Mouse (Mus musculus) spleen, postnatal 4 days (tissue): ENCODE measurements around the gene Fam234a.
"Not testable (repeated sequence)": the region's sequence is repeated elsewhere in the genome, so short reads cannot be mapped to it uniquely, and the experiment has no call there.

Experiments used
- DNase-seq, 2 experiments: peaks; one replicate each; pipeline ENCODE4 v3.0.0; 2022; ENCODE audit warnings: low spot score in 2 of 2

Fam234a gene

DNA sequence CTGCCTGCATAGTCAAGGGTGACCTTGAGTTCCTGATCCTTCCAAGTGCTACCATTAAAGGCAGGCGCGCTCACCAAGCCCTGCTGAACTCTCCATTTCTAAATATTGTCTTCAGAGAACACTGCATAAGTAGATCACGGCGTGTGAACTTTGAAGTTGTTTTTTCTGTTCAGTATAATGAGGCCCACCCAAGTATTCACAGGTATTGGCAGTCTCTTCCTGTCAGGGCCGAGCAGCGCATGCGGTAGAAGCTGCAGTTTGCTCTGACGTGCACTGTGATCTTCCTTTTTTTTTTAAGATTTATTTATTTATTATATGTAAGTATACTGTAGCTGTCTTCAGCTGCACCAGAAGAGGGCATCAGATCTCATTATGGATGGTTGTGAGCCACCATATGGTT lies 9.7 kb downstream of the Fam234a start:
- DNase-seq: no peak

DNA sequence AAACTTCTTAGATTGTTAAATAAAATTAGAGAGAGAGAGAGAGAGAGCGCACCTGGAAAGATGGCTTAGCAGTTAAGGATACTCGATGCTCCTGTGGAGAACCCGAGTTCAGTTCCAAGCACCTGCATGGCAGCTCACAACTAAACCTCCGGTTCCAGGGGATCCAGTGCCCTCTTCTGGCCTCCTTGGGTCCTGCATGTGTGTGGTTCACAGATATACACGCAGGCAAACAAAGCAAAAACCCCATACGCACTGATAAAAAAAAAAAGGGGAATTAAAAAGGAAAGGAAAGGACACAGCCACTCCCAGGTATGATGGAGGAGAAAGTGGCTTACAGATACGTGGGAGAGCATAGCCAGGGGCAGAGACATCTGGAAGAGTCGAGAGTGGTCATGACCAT lies 11.2 kb downstream of the Fam234a start:
- no peak for DNase-seq

DNA sequence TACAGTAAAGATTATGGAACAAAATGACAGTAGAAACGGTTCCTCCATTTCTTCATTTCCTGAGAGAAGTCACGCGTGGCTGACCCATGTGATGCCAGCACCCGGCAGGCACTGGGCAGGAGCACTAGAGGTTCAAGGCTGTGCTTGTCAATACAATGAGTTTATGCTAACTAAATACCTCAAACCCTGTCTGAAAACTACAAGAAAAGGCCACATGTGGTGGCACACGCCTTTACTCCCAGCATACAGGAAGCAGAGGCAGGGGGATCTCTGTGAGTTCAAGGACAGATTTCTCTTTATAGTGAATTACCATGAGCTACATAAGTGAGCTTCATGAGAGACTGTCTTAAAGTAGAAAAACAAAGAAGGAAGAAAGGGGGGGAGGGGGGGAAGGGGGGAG lies 12.9 kb downstream of the Fam234a start:
- no peak for DNase-seq

DNA sequence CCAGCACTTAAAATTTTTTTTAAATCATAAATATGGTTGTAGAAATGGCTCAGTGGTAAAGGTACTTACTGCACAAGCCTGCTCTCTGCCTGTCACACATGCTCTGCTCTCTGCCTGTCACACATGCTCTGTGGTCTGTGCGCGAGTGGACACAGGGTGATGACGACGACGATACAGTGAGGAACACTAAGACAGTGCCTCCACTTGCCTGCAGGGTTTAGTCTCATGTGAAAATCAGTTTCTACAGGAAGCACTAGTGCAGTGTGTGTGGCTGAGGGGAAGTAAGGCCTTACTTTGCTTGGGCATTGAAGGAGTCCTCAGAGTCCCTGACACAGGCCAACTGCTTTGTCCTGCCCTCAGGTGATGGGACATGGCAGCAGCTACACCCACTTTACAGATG lies 14.3 kb downstream of the Fam234a start:
- no peak for DNase-seq

DNA sequence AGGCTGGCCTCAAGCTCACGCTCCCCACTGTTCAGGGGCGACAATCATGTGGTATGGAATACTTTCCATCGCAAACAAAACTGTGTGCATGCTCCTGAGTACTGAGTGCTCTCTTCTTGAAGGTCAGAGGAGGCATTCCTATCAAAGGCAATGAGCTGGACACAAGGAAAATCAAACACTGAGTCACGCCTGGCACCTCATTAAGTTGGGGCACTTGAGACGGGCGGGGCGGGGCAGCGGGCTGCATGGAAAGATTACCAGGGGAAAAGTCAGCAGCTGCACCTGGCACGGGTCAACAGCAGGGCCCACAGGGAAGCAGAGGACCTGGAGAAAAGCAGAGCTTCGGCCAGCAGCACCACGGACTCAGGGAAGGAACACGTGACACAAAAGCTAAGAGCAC lies 18.9 kb downstream of the Fam234a start:
- DNase-seq: no peak

DNA sequence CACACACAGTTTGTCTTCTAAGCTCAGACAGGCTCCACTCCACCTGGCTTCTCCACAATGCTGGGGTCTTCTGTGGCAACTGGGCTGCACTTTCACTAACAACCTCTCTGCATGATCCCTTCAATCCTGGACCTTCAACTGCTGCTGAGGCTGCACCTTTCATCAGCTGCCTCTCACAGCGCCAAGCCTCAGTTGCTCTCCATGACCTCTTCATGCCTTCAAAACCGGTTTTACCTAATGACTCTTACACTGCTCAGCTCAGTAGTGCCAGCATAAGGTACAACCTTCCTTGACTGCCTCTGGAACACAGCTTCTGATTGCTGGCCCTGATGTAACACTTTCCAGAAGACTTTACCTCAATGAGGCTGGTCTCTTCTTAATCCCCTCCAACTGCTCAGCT lies 22.5 kb downstream of the Fam234a start:
- DNase-seq: no peak

DNA sequence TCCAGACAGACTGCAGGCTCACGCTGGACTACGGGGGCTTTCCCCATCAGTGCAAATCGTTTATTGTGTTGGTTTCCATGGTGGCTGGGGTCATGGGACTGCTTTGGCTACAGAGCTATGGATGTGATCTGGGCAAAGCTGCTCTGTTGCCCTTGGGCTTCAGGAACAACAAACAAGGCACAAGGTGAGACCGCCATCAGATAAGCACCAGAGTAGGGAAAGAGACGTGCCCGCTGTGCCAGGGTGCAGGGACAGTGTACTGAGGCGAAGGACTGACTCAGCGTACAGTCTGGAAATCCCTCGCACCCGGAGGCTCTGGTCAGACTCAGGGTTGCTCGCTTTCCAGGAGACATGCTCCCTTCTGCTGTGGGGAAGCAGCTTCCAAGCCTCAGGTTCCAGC lies 31.4 kb downstream of the Fam234a start:
- no peak for DNase-seq

DNA sequence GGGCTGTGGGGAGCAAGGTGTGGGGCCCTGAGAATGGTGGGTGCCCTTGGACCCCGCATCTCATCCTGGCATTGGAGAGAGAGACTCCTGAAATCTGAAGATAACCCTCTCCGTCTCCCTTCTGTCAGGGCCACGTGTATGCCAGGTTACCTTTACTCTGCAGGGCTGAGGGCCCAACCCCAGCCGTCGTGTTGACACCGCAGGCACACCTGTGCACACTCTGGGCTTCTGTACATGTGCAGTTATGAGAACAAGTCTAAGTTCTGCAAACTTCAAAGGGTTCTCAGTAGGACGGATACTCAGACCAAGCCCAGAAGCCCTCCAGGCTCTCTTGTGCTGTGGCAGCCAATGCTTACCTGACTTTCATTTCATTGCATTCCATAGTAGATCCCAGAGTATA lies 31.8 kb downstream of the Fam234a start:
- no peak for DNase-seq

DNA sequence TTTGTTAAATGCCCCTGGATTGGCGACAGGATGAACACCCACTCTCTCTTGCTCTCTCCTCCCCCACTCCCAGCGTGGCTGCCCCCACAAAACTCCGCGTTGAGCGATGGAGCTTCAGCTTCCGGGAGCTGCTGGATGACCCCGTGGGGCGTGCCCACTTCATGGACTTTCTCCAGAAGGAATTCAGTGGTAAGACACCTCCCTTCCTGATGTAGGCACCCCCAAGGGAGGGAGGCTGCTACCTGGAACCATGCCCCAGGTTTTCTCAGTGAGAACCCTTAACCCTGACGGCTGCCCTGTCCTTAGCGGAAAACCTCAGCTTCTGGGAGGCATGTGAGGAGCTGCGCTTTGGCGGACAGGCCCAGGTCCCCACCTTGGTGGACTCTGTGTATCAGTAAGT lies 36.4 kb downstream of the Fam234a start, which contains the start of gene Arhgdig:
TSS of gene Arhgdig (minus strand) at position 101 of the 400 bp plus-strand sequence.
- DNase-seq: no peak

DNA sequence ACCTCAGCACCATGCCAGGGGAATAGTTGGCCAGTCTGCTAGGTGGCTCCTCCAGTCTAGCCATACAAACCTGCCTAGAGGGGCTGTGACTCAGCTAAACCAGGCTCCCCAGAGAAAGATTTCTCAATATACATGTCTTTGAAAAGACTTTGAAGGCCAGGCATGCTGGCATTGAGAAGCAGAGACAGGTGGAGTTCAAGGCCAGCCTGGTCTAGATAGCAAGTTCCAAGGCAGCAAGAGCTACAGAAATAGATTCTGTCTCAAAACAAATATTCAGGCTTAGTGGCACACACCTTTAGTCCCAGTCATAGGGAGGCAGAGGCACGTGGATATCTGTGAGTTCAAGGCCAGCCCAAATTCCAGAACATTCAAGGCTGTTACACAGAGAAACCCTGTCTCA lies 37.6 kb downstream of the Fam234a start:
- no peak for DNase-seq

DNA sequence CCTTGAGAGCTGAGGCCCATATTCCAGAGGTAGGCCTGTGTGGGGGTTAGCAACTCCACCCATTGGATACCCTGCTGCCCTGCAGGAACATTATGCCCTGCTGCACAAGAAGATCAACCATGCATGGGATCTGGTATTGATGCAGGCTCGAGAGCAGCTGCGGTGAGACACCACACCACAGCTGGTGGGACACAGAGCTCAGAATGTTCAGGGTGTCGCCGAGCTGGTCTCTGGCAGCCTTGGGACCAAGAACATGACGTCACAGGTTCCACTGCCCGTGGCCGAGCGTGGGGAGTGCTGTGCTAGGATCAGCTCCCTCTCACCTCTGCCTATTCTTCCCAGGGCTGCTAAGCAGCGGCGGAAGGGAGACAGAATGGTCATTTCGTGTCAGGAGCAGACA lies 39.3 kb downstream of the Fam234a start:
- no peak for DNase-seq

DNA sequence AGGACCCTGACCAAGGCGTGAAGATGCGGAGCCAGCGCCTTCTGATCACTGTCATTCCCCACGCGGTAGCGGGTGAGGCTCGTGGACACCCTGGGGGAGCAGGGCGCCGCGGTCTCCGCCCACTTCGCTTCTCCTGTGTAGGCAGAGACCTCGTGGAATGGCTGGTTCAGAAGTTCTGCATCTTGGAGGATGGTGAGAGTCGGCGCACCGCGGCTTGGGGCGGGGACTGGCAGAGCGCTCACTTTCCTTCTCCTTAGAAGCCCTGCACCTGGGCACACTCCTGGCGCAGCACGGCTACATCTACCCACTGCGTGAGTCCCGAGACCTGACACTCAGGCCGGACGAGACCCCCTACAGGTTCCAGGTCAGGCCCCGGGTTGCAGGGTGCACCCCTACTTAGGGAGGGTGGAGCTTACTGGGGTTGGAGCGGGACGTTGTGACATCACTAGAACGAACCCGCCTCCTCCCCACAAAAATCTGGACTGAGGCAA lies 40.7 kb downstream of the Fam234a start:
- no peak for DNase-seq

DNA sequence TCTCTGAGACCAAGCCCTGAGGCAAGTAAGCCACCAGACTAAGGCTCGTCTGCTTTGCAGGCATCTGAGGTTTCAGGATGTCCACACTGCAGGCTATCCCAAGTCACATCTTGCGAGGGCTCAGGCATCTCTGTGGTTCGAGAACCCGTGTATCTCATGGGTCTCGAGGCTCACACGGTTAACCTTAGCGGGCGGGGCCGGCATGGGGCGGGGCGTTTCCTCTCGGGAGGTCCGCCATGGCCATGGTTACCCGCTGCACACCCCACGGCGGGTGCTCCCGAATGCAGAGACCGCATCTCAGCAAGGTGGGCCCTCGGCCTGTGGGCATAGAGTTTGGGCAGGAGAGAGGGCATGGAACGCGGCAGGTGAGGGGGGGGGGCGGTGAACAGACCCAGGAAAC lies 41.3 kb downstream of the Fam234a start, which contains the start of gene Rgs11:
TSS of gene Rgs11 (plus strand) at position 215 of the 400 bp plus-strand sequence.
- DNase-seq: peak; percentile 64 to 83

DNA sequence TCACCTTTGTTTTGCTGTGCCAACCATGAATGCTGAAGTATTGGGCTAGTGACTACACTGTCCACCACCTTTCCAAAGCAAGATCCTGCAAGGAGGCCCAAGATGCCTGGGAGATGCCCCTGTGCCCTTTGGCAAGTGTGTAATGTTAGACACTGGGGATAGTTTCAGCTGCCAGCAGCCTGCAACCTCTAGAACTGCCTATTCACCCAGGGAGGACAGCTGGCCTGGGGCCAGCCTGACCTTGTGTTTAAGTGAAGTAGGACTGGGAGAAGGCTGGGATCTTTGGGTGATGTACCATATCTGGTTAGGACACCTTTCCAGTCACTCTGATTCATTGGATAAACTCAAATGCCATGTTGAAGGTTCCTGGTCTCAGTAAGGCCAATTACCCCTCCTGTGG lies 42.0 kb downstream of the Fam234a start:
- peak in 1 of 2 experiments; percentile 35 for DNase-seq

DNA sequence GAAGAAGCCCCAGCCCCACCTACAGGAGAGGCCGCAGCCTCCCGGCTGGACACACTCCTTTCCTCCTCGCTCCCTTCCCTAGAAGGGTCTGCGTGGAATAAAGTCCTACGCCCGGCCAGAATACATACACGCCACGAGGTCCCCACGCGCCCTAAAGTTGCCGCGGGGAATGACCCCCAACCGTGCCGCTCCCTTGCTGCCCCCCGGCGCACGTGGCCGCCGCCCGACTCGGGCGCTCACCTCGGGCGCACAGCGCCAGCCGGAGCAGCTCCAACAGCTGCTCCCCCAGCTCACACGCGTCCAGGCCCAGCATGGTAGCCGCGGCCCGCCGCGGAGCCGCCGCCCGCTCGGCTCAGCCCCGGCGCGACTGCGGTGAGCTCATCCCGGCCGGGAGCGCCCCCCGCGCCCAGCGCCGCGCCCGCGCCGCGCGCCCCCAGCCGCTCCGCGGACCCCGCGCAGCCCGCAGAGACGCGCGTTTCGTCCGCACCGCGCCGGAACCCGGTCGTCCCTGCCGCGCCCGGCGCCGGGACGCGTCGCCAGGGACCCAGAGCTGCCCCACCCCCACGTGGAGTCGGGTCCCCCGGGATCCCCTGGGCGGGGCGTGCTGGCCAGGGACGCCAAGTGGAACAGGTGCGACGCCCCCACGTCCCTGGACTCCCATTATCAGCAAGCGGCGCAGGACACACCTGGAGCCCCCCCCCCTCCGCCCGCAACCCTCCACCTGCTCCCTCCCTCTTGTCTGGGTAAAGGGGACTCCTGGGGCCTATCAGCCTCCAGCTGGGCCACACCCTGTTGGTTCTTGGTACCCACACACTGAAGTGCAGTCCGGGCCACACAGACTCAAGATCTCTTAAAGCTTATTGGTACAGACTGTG lies 43.0 kb downstream of the Fam234a start:
- peak in 1 of 2 experiments; percentile 47 for DNase-seq

DNA sequence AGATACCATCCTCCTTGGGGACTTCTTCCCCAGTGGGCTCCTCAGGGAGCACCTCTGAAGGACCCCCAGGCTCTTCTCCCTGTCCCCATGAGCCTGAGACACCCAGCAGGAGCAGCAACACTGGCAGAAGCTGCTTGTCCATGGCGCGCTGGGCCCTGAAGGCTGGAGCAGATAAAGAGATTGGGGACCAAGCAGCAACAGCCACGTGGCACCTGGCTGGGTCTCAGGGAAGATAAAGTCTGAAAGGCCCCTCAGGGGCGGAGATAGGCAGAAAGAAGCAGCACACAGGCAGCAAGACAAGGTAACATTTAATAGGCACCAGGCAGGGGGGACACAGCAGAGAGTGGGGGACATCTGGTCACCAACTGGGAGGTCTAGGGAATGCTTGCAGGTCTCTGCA lies 45.1 kb downstream of the Fam234a start, which contains the start of gene Pdia2:
TSS of gene Pdia2 (minus strand) at position 196 of the 400 bp plus-strand sequence.
- DNase-seq: peak; percentile 71 to 76

DNA sequence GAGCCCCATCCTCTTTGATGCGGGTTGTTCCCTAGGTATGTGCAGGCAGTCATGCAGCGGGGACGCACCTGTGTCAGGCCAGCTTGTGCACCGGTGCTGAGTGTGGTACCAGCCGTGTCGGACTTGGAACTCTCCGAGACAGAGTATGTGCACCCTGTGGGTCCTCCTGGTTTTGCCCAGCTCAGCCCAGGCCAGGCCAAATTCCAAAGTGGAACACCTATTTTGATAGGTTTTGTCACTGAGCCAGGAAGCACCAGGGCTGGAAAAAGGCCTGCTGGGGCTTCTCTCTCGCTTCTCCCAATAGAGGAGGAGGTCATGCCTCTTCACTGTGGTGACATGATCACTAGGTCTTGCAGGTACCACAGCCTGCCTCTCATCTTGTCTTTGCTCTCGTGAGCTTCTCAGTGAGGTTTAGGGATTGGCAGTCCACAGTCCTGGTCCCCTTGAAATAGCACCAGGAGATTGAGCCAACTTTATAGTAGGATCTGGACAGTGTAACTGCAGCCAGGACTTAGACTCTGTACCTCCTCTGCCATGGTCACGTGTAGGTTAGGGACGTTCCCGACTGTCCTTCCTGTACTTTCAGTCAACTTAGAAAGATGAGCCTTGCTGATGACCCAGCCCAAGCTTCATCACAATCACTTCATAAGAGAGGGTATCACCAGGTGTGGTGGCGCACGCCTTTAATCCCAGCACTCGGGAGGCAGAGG lies 51.4 kb downstream of the Fam234a start:
- no peak for DNase-seq

DNA sequence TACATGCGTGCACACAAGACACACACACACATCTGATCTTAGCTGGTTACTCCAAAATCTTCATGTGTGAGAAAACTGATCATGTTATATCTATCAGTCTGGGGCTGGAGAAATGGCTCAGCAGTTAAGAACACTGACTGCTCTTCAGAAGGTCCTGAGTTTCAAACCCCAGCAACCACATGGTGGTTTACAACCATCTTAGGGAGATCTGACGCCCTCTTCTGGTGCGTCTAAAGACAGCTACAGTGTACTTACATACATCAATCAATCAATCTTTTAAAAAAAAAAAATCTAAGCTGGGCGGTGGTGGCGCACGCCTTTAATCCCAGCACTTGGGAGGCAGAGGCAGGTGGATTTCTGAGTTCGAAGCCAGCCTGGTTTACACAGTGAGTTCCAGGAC lies 52.6 kb downstream of the Fam234a start:
- not testable (repeated sequence) for DNase-seq

DNA sequence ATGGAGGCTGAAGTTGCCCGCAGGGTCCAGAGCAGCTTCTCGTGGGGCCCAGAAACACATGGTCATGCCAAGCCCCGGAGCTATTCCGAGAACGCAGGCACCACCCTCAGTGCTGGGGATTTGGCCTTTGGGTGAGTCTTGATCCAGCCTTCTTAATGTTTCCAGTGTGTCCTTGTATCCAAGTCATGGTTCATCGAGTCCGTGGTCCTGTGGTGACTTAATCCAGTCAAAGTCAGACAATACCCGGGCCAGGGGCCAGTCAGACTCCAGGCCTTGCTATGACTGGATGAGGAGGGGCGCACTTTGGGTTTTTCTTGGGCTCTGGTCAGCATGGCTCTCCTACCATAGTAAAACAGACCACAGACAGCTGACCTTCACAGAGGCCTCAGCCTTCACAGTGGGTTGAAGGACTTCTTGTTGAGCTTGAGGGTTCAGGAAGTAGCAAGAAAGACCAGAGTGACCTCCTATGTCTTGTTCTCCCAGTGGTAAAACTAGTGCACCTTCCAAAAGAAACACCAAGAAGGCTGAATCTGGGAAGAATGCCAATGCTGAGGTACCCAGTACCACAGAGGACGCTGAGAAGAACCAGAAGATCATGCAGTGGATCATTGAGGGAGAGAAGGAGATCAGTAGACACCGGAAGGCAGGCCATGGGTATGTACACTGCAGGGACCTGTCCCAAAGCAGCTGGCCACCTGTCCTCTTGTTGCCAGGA lies 55.8 kb downstream of the Fam234a start:
- no peak for DNase-seq

DNA sequence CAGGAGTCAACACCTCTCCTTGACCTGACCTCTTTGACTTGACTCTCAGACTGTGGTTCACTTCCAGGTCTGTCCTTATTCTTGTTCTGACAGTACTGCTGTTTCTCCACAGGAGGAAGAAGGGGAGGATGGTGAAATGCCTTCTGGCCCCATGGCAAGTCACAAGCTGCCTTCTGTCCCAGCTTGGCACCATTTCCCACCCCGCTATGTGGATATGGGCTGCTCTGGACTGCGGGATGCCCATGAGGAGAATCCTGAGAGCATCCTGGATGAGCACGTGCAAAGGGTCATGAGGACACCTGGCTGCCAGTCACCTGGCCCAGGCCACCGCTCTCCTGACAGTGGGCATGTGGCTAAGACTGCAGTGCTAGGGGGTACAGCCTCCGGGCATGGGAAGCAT lies 56.5 kb downstream of the Fam234a start:
- DNase-seq: no peak

DNA sequence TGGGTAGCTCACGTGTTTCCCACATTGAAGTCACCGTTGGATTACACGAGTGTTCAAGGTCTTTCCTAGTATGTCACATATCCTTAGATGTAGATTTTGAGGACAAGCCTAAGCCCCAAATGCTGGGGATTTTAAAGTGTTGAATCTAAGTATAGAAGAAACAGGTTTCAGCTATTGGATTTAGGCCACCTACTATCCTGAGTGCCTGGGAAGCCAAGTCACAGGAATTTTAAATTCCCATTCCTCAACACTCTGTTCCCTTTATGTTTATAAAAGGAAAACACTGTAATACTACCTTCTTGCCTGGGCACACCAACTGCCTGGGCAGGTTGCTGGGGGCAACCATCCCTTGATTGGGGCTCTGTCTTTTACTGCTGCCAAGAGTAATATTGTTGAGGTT lies 62.9 kb downstream of the Fam234a start:
- DNase-seq: no peak

DNA sequence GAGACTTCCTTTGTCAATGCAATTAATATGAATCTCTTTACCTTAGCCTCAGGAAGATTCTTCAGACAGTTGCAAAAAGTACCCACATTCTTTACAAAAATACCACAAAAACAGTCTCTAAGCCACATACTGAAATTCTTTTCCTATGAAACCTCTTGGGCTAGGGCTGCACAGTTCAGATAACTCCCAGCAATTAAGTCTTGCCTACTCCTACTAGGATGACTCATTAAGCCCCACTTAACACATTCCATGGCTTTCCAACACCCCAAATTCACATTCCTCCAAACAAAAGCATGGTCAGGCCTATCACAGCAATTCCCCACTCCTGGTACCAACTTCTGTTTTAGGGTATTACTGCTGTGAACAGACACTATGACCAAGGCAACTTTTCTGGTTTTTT lies 65.4 kb downstream of the Fam234a start:
- DNase-seq: no peak
